Mouse (Mus musculus) telencephalon, adult 2 months (tissue): ENCODE measurements around the gene Nrsn2.
A peak's percentile ranks its signal among the peaks of the same experiment; 100 is the strongest.
"Not testable (repeated sequence)": the region's sequence is repeated elsewhere in the genome, so short reads cannot be mapped to it uniquely, and the experiment has no call there.

Experiments used
- DNase-seq: peaks from one replicate; pipeline ENCODE4 v3.0.0-alpha.2; 2011; ENCODE audit warnings: low read depth, low spot score

Gene Nrsn2

GRCm38 (mm10) chr2:152384191-152384590, 7.8 kb upstream of the Nrsn2 start:
- no peak for DNase-seq

DNA sequence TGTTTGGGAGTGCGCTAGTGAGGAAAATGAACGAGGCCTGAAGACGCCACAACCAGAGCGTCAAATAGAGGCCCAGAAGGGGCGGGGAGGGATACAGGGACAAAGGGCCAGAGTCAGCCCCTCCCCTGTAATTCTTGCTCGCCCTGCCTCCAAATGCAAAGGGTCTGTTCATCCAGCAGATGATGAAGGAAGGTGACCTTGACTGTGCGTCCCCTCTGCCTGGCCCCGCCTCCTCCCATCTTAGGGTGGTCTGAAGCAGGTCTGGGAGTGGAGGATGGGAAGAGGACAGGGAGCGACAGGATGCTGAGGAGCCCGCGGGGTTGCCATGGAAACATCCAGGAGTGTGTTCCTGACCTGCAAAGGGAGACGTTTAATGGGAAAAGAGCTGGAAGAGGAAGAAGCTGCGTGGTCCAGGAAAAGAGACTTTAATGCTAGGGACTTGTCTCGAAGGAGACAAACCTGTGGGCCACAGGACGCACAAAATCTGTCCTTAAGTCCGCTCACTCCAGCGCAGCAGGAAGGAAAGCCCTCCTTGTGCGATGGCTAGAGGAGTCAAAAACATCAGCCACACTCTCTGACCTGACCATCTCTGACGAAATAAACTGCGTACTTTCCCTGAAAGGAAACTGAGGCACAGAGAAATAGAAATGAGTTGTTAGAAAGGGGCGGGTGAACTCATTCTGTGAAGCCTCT, 640 bp downstream of the Nrsn2 start:
- DNase-seq, result peak; percentile 38

- no peak for DNase-seq
These were observed 2.9 kb downstream of the Nrsn2 start for GRCm38 (mm10) chr2:152373547-152373946.

DNA sequence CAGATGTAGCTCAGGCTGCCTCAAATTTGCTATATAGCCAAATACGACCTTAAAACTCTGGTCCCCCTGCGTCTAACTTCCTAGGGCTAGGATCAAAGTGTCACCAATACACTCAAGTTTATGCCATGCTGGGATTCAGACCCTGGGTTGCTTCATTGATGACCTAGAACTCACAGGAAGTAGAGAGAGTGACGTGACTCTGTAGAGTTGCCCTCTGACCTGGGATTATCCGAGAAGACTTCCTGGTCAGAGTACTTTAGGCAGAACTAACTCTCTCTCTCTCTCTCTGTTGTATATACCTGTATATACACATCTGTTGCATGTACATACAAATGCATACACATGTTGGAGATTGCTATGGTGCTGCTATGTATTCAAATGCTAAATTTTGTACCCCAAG, 3.8 kb downstream of the Nrsn2 start:
- no peak for DNase-seq

GRCm38 (mm10) chr2:152372104-152372503, 4.3 kb downstream of the Nrsn2 start:
- DNase-seq, result no peak

DNA sequence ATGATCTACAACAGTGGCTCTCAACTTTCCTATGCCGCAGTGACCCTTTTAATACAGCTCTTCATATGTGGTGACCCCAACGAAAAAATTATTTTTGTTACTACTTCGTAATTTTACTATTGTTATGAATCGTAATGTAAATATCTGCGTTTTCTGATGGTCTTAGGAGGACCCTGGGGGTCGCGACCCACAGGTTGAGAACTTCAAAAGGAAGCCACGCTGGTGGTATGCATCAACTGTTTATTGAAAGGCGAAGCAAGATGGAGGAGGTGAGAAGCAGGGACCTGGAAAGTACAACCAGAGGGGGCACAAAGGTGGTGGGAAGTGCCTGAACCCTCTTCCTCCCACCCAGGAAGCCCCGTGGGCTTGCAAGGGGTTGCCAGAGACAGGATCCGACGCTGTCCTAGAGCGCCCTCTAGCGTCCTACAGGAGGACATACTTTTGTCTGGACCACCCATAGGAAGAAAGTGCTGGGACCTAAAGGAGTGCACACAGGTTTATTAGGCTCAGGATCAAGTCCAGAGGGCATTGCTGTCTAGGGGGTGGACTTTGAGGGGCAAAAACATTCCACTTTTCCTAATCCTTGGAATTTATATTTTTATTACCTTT, 7.8 kb downstream of the Nrsn2 start:
- DNase-seq, result peak; percentile 28

- DNase-seq, result no peak
These were observed 8.5 kb downstream of the Nrsn2 start for GRCm38 (mm10) chr2:152367917-152368316.

DNA sequence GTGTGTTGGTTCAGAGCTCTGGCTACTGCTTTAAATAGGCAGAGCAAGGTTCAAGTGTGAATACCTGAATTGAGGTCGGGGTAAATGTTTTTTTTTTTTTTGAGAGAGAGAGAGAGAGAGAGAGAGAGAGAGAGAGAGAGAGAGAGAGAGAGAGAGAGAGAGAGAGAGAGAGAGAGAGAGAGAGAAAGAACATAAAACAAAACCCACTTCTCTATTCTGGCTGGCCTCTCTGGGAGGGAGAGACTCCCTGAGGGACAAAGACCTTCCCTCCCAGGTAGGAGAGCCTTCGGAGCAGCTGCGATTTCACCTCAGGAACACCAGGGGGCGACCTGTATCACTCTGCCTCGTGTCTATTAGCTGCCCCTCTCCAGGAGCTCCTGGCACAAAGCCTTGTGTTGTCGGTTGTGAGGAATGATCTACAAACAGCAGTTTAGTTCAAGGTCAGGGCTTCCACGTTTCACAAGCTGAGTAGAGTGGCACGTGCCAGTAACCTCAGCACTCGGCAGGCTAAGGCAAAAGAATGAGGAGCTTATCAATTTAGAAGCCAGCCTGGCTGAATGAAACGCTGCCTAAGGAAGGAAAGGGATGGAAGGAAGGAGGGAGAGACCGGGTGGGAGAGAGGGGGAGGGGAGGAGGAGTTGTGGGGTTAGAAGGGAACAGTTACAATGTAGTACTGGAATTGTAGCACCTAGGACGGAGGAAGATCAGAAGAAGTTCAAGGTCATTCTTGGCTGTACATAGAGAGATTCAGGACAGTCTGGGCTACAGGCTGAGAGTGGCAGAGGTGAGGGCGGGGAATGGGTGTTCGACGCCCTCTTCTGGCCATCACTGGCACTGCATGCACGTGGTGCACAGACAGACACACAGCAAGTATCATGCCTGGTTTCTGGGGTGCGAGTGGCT, 12.9 kb downstream of the Nrsn2 start:
- DNase-seq, result peak; percentile 49

DNA sequence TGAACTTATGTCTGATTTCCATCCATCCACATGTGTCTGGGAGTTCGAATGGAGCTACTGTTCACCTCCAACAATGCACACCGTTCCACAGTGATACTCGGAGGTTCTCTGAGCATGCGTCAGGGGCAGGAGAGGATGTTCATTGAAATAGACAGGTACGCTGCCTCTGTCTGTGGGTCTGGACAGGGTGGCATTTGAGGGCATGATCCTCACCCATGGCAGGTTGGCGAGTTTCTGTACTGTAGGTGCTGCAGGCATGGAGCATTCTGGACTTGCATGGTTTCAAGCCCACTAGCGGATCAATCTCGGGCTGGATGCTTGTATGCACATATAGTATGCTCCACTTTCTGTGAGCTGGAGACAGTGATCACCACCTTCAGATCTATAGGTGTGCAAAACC, 15.2 kb downstream of the Nrsn2 start:
- DNase-seq, result no peak

- DNase-seq, result no peak
These were observed 16.1 kb downstream of the Nrsn2 start for GRCm38 (mm10) chr2:152360271-152360775.

DNA sequence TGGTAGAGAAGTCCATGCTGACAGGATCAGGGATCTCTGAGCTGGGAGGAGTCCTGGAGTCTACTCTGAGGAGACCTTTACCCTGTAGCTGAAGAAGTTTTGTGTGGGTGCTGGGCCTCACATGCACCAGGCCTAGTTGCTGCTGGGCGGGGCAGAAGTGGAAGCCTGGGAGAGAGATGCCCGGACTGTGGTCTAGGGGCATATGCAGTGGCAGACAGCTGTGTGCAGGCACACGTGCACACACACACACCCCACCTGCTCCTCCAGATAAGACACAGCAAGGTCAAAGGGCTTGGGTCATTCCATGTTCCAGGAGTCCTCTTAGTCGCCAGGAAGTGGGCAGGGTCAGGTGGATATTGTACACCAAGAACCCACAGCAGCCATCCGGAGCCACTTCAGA, 16.8 kb downstream of the Nrsn2 start:
- no peak for DNase-seq

GRCm38 (mm10) chr2:152358977-152359376, 17.5 kb downstream of the Nrsn2 start:
- not testable (repeated sequence) for DNase-seq

GRCm38 (mm10) chr2:152357254-152357653, 19.2 kb downstream of the Nrsn2 start:
- no peak for DNase-seq

DNA sequence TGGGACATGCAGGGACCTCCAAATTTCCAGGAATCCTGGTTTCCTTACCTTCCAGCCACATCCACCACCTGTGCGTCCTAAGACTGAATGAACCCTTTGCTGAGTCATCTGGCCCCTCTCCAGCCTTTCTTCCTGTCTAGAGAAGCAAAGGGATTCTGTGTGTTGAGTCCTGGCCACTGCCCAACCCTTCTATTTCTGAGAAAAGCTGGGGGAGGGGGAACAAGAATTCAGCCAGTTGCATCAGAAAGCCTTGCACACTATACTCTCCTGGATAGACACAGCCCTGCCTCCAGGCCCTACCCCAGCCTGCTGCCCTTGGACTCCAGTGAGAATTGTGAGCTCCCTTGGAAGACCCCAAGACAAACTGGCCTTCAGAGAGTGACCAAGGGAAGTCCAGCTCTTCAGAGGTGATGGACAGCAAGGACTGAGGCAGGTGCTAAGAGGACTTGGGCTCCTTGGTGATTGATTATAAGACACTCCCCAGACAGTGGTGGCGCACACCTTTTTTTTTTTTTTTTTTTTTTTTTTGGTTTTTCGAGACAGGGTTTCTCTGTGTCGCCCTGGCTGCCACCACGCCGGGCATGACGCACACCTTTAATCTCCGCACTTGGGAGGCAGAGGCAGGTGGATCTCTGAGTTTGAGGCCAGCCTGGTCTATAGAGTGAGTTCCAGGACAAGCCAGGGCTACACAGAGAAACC, 26.4 kb downstream of the Nrsn2 start:
- peak; percentile 17 for DNase-seq

DNA sequence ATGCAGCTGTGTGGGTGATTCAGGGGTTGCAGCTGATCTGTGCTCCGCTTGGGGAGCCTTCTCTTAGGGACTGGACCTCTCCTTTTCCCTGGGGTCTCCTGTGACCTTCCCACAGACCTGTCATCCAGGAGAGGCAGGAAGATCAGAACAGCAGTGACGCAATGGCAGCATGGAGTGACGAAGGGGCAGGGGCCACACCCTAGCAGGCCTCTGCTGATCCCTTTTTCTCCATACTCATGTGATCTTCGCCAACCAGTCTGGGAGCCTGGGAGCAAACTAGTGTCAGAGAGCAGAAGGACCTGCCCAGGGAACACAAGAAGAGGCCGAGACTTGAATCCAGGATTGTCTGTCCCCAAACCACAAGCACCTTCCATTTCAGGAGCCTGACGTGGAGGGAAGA, 27.2 kb downstream of the Nrsn2 start:
- no peak for DNase-seq

- DNase-seq, result no peak
These were observed 28.7 kb downstream of the Nrsn2 start for GRCm38 (mm10) chr2:152347722-152348121.

DNA sequence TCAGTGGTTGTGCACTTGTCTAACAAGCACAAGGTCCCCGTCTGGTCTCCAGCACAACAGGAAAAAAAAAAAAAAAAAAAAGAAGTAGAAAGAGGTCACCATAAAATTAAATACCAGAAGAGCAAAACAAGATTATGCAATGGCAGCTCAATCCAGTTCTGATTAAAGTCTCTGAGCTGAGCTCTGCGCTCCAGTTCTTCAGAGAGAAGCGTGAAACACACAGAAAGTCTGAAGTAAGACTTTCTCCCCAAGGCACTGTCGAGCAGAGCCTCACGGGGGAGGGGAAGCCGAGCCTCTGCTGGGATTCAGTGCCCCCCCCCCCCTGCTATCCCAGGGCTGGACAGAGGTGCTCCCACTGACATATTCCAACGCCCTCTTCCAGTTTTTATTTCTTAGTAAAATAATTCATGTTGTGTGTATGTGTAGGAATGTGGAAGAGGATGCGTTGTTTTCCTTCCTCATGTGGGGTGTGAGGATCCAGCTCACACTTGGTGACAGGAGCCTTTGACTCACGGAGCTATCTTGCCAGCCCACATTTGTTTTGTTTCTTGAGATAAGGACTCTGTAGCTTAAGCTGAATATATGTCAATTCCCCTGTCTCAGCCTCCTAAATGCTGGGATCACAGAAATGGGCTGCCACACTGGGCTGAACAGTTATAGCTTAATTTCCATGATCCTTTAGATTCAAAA, 29.5 kb downstream of the Nrsn2 start:
- no peak for DNase-seq

DNA sequence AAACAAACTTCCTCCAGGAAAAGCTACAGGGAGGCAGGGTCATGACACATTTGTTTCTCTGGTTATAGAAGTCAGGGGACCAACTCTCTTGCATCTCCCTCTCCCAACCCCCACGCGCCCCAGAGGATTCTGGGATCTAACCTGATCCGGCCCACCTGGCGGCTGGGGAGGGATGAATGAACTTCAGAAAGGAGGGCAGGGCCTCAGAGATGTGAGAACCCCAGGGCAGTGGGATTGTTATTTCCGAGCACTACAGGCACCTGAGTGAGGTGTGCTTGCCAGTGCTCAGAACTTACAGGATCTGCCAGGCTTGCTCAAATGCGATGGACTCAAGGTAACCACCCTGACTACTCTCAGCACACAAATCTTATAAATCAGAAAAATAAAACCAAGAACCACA, 31.0 kb downstream of the Nrsn2 start:
- DNase-seq, result no peak

- no peak for DNase-seq
These were observed 31.5 kb downstream of the Nrsn2 start for GRCm38 (mm10) chr2:152344909-152345308.

GRCm38 (mm10) chr2:152344361-152344760, 32.1 kb downstream of the Nrsn2 start:
- no peak for DNase-seq
